In the genomic region with DNA sequence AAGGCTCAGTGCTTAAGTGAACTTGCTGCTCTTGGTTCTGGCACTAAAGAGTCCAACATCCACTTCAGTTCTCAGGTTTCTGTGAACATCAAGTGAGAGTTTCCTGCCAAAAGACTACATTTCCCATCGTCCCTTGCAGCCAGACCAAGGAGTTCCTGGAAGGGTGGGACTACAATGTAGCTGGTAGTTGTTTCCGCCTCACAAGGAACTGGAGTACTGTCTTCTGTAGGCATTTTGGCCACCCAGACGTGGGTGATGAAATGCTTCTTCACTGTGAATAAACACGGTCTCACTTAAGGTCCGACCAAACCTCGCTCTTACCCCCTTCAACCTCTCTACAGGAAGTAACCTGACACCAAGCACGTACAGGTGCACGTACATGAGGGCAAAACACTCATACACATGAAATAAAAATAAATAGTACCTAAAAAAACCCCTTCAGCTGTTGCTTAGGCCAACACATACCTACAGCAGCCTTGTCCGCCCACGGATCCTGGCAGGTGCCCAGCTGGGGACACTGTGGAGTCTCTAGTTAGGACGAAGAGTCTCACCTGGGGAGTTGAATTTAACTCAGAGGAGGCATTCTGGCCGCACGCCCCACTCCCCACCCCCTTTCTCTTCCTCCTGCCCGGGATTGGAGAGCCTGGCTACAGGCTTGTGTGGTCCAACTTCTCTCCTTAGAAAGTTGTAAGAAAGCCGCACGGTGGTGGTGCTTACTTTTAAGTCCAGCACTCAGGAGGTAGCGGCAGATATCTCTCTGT, we compare ENCODE assay signal across 8 mouse cellular contexts. TPM values are rescaled to one million over a fixed set of nuclear protein-coding genes. Genes with fewer than 3 reads are reported as not detected.
DNase-seq lines count a peak whose midpoint lies in the region; ATAC-seq lines count a peak whose summit lies in the region.

No protein-coding gene starts in this region.

- H3K27ac ChIP-seq in hindbrain, embryonic 15.5 days (replicated peaks), result peak overlapping the region; percentile 81

- ATAC-seq in hindbrain, embryonic 15.5 days (ENCODE audit: low FRiP score, low read depth), result peak; percentile 87

- H3K9ac ChIP-seq in hindbrain, embryonic 15.5 days, result peak overlapping the region; percentile 62

- peak; percentile 89 for DNase-seq in T-cell, adult 2 months (ENCODE audit: low spot score)
- DNase-seq in cerebellum, postnatal 14 days, result peak; percentile 76 to 85
- DNase-seq in frontal cortex, postnatal 10 days (ENCODE audit: low spot score in 2 of 2), result peak; percentile 57 to 69
- DNase-seq in left cerebral cortex, adult 18-20 months (ENCODE audit: low spot score in 2 of 2), result peak; percentile 73 to 74
- DNase-seq in lung, postnatal 36 days, result peak; percentile 95
- peak; percentile 59 for DNase-seq in retina, adult 2 months (ENCODE audit: low read depth, low spot score)
- DNase-seq in thymus, postnatal 25 days, result peak; percentile 79

- peak overlapping the region; percentile 51 for H3K4me3 ChIP-seq in hindbrain, embryonic 15.5 days

- peak overlapping the region; percentile 83 for H3K4me2 ChIP-seq in hindbrain, embryonic 15.5 days

- WGBS in hindbrain, embryonic 15.5 days, result 21% methylated on average over 17 of the region's 17 CpGs

- no peaks in the 10 kb centered on the region for H3K27me3 ChIP-seq in hindbrain, embryonic 15.5 days

- H3K36me3 ChIP-seq in hindbrain, embryonic 15.5 days, result no peaks in the 10 kb centered on the region

- peaks cover 5% of the 10 kb centered on the region for H3K4me1 ChIP-seq in hindbrain, embryonic 15.5 days (replicated peaks)

- H3K9me3 ChIP-seq in hindbrain, embryonic 15.5 days, result no peaks in the 10 kb centered on the region

RNA-seq across cellular contexts. Expression of a gene that starts 41.9 kb away (rescaled TPM):
- 196 and 197 TPM in 2 replicates for polyA plus RNA-seq in hindbrain, embryonic 15.5 days (2015; fragmentation: Nextera tagmentation; extraction: Ambion mirVana)
- 10 to 100 TPM; 67.7 to 71.7 TPM for total RNA-seq in left cerebral cortex, adult 18-20 months (2021)

RNA-seq across cellular contexts. Expression of a gene that starts 42.0 kb away (rescaled TPM):
- polyA plus RNA-seq in hindbrain, embryonic 15.5 days (2015; fragmentation: Nextera tagmentation; extraction: Ambion mirVana), result 14.2 and 15.9 TPM in 2 replicates
- total RNA-seq in left cerebral cortex, adult 18-20 months (2021), result 10 to 100 TPM; 17.3 to 18.7 TPM

RNA-seq across cellular contexts. Expression of a gene that starts 52.1 kb away (rescaled TPM):
- 0.69 and 0.71 TPM in 2 replicates for polyA plus RNA-seq in hindbrain, embryonic 15.5 days (2015; fragmentation: Nextera tagmentation; extraction: Ambion mirVana)
- total RNA-seq in left cerebral cortex, adult 18-20 months (2021), result 10 to 100 TPM; 65.4 to 70.5 TPM

Comparison
In these comparisons a context has a peak if more than half of its experiments do, and no peak if none do; other contexts are left out.
1. Peak in every context shown above with its lines: DNase-seq, ATAC-seq, H3K4me3 ChIP-seq and H3K27ac ChIP-seq.